Mouse (Mus musculus) hindbrain, embryonic 14.5 days (tissue): Measurements from ENCODE around the gene Tnnt3. TPM values are rescaled to one million over a fixed set of nuclear protein-coding genes. Genes with fewer than 3 reads are reported as not detected.

Experiments
- ATAC-seq: fragments of 200-750 bp; cut with Nextera tagmentation; 2 replicates; pipeline ENCODE4 v1.8.0; 2017; ENCODE audit warnings: moderate number of reproducible peaks, mild to moderate bottlenecking, moderate TSS enrichment, moderate library complexity; ENCODE audit not compliant: low FRiP score
- DNase-seq: peaks from one replicate; pipeline ENCODE4 v3.0.0-alpha.2; 2015; ENCODE audit warnings: low spot score
- H3K27ac ChIP-seq: fragments of 300-500 bp; sonication (generic); 2 replicates; pipeline ENCODE4 v1.5.1; 2014; ENCODE audit warnings: mild to moderate bottlenecking, moderate library complexity
- H3K27me3 ChIP-seq: fragments of 300-500 bp; sonication (generic); 2 replicates; pipeline ENCODE4 v1.6.1; 2014; ENCODE audit warnings: mild to moderate bottlenecking, low read length, mixed read lengths; ENCODE audit not compliant: control insufficient read depth, insufficient read depth
- H3K36me3 ChIP-seq: fragments of 300-500 bp; sonication (generic); replicated peaks from 2 replicates; pipeline ENCODE4 v1.6.1; 2014; ENCODE audit not compliant: control insufficient read depth, insufficient read depth
- H3K4me1 ChIP-seq: fragments of 300-500 bp; sonication (generic); replicated peaks from 2 replicates; pipeline ENCODE4 v1.6.1; 2014; ENCODE audit warnings: antibody characterized with exemption, low read length, mixed read lengths; ENCODE audit not compliant: control insufficient read depth, insufficient read depth
- H3K4me2 ChIP-seq: fragments of 300-500 bp; sonication (generic); replicated peaks from 2 replicates; pipeline ENCODE4 v1.6.1; 2014; ENCODE audit warnings: mild to moderate bottlenecking, moderate library complexity
- H3K4me3 ChIP-seq: fragments of 300-500 bp; sonication (generic); replicated peaks from 2 replicates; pipeline ENCODE4 v1.5.1; 2014; ENCODE audit warnings: mild to moderate bottlenecking, low read length
- H3K9ac ChIP-seq: fragments of 300-500 bp; sonication (generic); 2 replicates; pipeline ENCODE4 v1.6.1; 2014
- H3K9me3 ChIP-seq: fragments of 300-500 bp; sonication (generic); 2 replicates; pipeline ENCODE4 v1.6.1; 2016; ENCODE audit warnings: low read length; ENCODE audit not compliant: control insufficient read depth
- WGBS: fragments of 180-500 bp; shearing (Covaris S2); extraction: QIAGEN DNeasy Blood & Tissue Kit; methylation state at CpG from one replicate; pipeline ENCODE4 v1.1.7; 2014; 5-methylcytosine and 5-hydroxymethylcytosine counted together
- polyA plus RNA-seq: library from polyadenylated mRNA; unstranded; fragments of >200 nt; fragmentation: Nextera tagmentation; extraction: Ambion mirVana; gene quantifications from 2 replicates; pipeline ENCODE4 v1.2.1, GENCODE M21; 2014

The Tnnt3 gene
- polyA plus RNA-seq, 1 experiment from 2014 or later, result 1.6 TPM

- no peak for ATAC-seq
- Histone ChIP-seq H3K4me1 (peaks cover 14% of the 10 kb centered on the region), H3K4me3 (peak overlapping the region; percentile 15; the same call in 1 of the 2 replicates)
Measured at GRCm38 (mm10) chr7:142481186-142481567, 17.5 kb upstream of the Tnnt3 start.

GRCm38 (mm10) chr7:142481568-142482255, 16.9 kb upstream of the Tnnt3 start:
- Histone ChIP-seq H3K9me3 (no peaks in the 10 kb centered on the region), H3K9ac (peak overlapping the region; percentile 57), H3K27ac (peak overlapping the region; percentile 40), H3K27me3 (no peaks in the 10 kb centered on the region), H3K36me3 (no peaks in the 10 kb centered on the region), H3K4me2 (peak overlapping the region; percentile 57), H3K4me3 (peak overlapping the region; percentile 15), H3K4me1 (peaks cover 14% of the 10 kb centered on the region)
- peak; percentile 44 for ATAC-seq
- peak; percentile 32 for DNase-seq
- 2% methylated on average over 18 of the region's 22 CpGs for WGBS

More at GRCm38 (mm10) chr7:142481186-142481567, 17.5 kb upstream of the Tnnt3 start:
- Histone ChIP-seq H3K4me2 (peak overlapping the region; percentile 57), H3K9me3 (no peaks in the 10 kb centered on the region), H3K9ac (peak overlapping the region; percentile 57; the same call in 1 of the 2 replicates), H3K36me3 (no peaks in the 10 kb centered on the region), H3K27ac (peak overlapping the region; percentile 40; the same call in 1 of the 2 replicates), H3K27me3 (no peaks in the 10 kb centered on the region)
- DNase-seq, result peak; percentile 62
- 13% methylated on average over 5 of the region's 5 CpGs for WGBS

GRCm38 (mm10) chr7:142482256-142482609, 16.4 kb upstream of the Tnnt3 start:
- ATAC-seq (peak; percentile 10; the same call in 1 of the 2 replicates), DNase-seq (no peak)
- peak overlapping the region; percentile 57 for H3K9ac ChIP-seq
- peak overlapping the region; percentile 57 for H3K4me2 ChIP-seq
- no peaks in the 10 kb centered on the region for H3K36me3 ChIP-seq
- H3K4me1 ChIP-seq, result peaks cover 14% of the 10 kb centered on the region
- H3K4me3 ChIP-seq, result no peak overlapping the region
- WGBS, result 24% methylated on average over 6 of the region's 6 CpGs
- H3K27me3 ChIP-seq, result no peaks in the 10 kb centered on the region
- peak overlapping the region; percentile 40; the same call in 1 of the 2 replicates for H3K27ac ChIP-seq
- H3K9me3 ChIP-seq, result no peaks in the 10 kb centered on the region

GRCm38 (mm10) chr7:142483136-142483535, 15.5 kb upstream of the Tnnt3 start:
- Histone ChIP-seq H3K4me1 (peaks cover 18% of the 10 kb centered on the region), H3K36me3 (no peaks in the 10 kb centered on the region), H3K4me2 (no peak overlapping the region), H3K4me3 (no peak overlapping the region), H3K9ac (no peak overlapping the region), H3K27ac (no peak overlapping the region; the same call in 1 of the 2 replicates), H3K27me3 (no peaks in the 10 kb centered on the region), H3K9me3 (no peaks in the 10 kb centered on the region)
- DNase-seq (no peak), ATAC-seq (no peak)
- WGBS, result 52% methylated on average over 11 of the region's 11 CpGs

GRCm38 (mm10) chr7:142484780-142485179, 13.9 kb upstream of the Tnnt3 start:
- DNase-seq (no peak), ATAC-seq (no peak)
- Histone ChIP-seq H3K9ac (no peak overlapping the region), H3K9me3 (no peaks in the 10 kb centered on the region), H3K4me2 (no peak overlapping the region), H3K27me3 (no peaks in the 10 kb centered on the region), H3K27ac (no peak overlapping the region), H3K36me3 (no peaks in the 10 kb centered on the region), H3K4me1 (peaks cover 18% of the 10 kb centered on the region), H3K4me3 (no peak overlapping the region)
- 77% methylated on average over 12 of the region's 12 CpGs for WGBS

- WGBS, result 73% methylated on average over 8 of the region's 8 CpGs
- no peaks in the 10 kb centered on the region for H3K27me3 ChIP-seq
- no peaks in the 10 kb centered on the region for H3K9me3 ChIP-seq
- no peak overlapping the region for H3K9ac ChIP-seq
- ATAC-seq (no peak), DNase-seq (no peak)
- 0 out of 2 replicates have a peak overlapping the region, but pooled peaks have one; percentile 7 for H3K27ac ChIP-seq
- H3K4me3 ChIP-seq, result no peak overlapping the region
- peaks cover 14% of the 10 kb centered on the region for H3K4me1 ChIP-seq
- H3K36me3 ChIP-seq, result no peaks in the 10 kb centered on the region
- H3K4me2 ChIP-seq, result no peak overlapping the region
Measured at GRCm38 (mm10) chr7:142486751-142487162, 11.9 kb upstream of the Tnnt3 start.

- Histone ChIP-seq H3K4me2 (0 out of 2 replicates have a peak overlapping the region, but pooled peaks have one; percentile 15), H3K27ac (0 out of 2 replicates have a peak overlapping the region, but pooled peaks have one; percentile 7), H3K4me3 (no peak overlapping the region), H3K9ac (no peak overlapping the region), H3K36me3 (no peaks in the 10 kb centered on the region), H3K27me3 (no peaks in the 10 kb centered on the region), H3K9me3 (no peaks in the 10 kb centered on the region), H3K4me1 (peaks cover 7% of the 10 kb centered on the region)
- ATAC-seq (peak; percentile 74; the same call in 1 of the 2 replicates), DNase-seq (peak; percentile 66)
- WGBS, result 23% methylated on average over 9 of the region's 9 CpGs
Measured at GRCm38 (mm10) chr7:142487341-142487859, 11.2 kb upstream of the Tnnt3 start.

- H3K9me3 ChIP-seq, result no peaks in the 10 kb centered on the region
- 86% methylated on average over 3 of the region's 3 CpGs for WGBS
- no peak overlapping the region for H3K9ac ChIP-seq
- H3K36me3 ChIP-seq, result no peaks in the 10 kb centered on the region
- ATAC-seq, result no peak
- H3K27ac ChIP-seq, result no peak overlapping the region
- no peak overlapping the region for H3K4me3 ChIP-seq
- DNase-seq, result no peak
- H3K27me3 ChIP-seq, result no peaks in the 10 kb centered on the region
- H3K4me2 ChIP-seq, result no peak overlapping the region
- H3K4me1 ChIP-seq, result 0 out of 2 replicates have a peak, but pooled peaks cover 3% of the 10 kb centered on the region
Measured at GRCm38 (mm10) chr7:142488053-142488452, 10.6 kb upstream of the Tnnt3 start.

GRCm38 (mm10) chr7:142493535-142493934, 5.1 kb upstream of the Tnnt3 start:
- 68% methylated on average over 8 of the region's 8 CpGs for WGBS
- Histone ChIP-seq H3K27me3 (no peaks in the 10 kb centered on the region), H3K9me3 (no peaks in the 10 kb centered on the region), H3K36me3 (no peaks in the 10 kb centered on the region), H3K4me1 (no peaks in the 10 kb centered on the region), H3K4me3 (no peak overlapping the region), H3K4me2 (no peak overlapping the region), H3K9ac (no peak overlapping the region), H3K27ac (no peak overlapping the region)
- ATAC-seq (no peak), DNase-seq (no peak)
